Mouse (Mus musculus): ENCODE measurements around the gene Mpg.

DNA sequence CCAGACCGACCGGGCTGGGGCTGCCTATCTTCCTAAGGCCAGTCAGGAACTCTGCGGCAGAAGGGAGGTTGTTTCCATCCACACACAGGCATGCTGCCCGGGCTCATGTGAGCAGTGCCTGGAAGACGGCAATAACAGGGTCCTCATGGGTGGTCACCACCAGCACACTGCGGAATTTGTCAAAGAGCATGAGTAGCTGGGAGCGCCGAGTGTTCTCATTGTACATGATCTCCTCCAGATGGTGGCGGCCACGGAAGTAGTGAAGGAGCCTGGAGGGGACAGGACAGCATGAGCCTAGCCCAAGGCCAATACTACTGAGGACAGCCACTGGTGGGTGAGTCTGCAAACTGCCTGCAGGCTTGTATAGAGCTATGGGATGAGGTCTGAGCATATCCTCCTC, 6.5 kb downstream of the Mpg start:
- TF ChIP-seq EP300 (IDR thresholded peaks at IDR 0.05; ENCODE audit: low read length) (no peak), KAT2A (IDR thresholded peaks at IDR 0.05; ENCODE audit: insufficient replicate concordance, low read length) (no peak), POLR2A (IDR thresholded peaks at IDR 0.05; ENCODE audit: low read depth, low read length) (no peak), CTCF (conservative IDR thresholded peaks at IDR 0.05 in 1 of 2, IDR thresholded peaks at IDR 0.05 in 1 of 2; ENCODE audit: low read depth in 2 of 2, low read length in 2 of 2) (no peak), USF1 (IDR thresholded peaks at IDR 0.05; ENCODE audit: low read depth, low read length) (no peak), POLR2AphosphoS2 (IDR thresholded peaks at IDR 0.05; ENCODE audit: low read depth, low read length) (no peak), JUN (IDR thresholded peaks at IDR 0.05; ENCODE audit: insufficient read depth, low read depth, low read length) (no peak), NRF1 (IDR thresholded peaks at IDR 0.05; ENCODE audit: low read depth, low read length) (no peak), HCFC1 (IDR thresholded peaks at IDR 0.05; ENCODE audit: low read depth, low read length) (no peak), SMC3 (IDR thresholded peaks at IDR 0.05; ENCODE audit: low read depth, low read length) (no peak)

Measured in CH12.LX (cell line).